Mouse (Mus musculus) embryonic facial prominence, embryonic 10.5 days (tissue): Measurements from ENCODE around the gene Ralgapa2. TPM values are rescaled to one million over a fixed set of nuclear protein-coding genes. Genes with fewer than 3 reads are reported as not detected.
A peak's percentile ranks its signal among the peaks of the same experiment; 100 is the strongest.

ENCODE experiments used
- DNase-seq: peaks from one replicate; pipeline ENCODE4 v3.0.0-alpha.2; 2017; ENCODE audit warnings: low spot score
- H3K27ac ChIP-seq: fragments of 300-500 bp; sonication (generic); replicated peaks from 2 replicates; pipeline ENCODE4 v1.5.1; 2016; ENCODE audit warnings: mild to moderate bottlenecking
- H3K27me3 ChIP-seq: fragments of 300-500 bp; sonication (generic); replicated peaks from 2 replicates; pipeline ENCODE4 v1.6.1; 2016; ENCODE audit warnings: low read depth, mild to moderate bottlenecking; ENCODE audit not compliant: poor library complexity, severe bottlenecking
- H3K36me3 ChIP-seq: fragments of 300-500 bp; sonication (generic); replicated peaks from 2 replicates; pipeline ENCODE4 v1.6.1; 2016; ENCODE audit warnings: mild to moderate bottlenecking, moderate library complexity
- H3K4me1 ChIP-seq: fragments of 300-500 bp; sonication (generic); 2 replicates; pipeline ENCODE4 v1.6.1; 2016
- H3K4me3 ChIP-seq: fragments of 300-500 bp; sonication (generic); 2 replicates; pipeline ENCODE4 v1.5.1; 2016; ENCODE audit warnings: mild to moderate bottlenecking, moderate library complexity
- H3K9me3 ChIP-seq: fragments of 300-500 bp; sonication (generic); 2 replicates; pipeline ENCODE4 v1.6.1; 2016; ENCODE audit warnings: mild to moderate bottlenecking
- WGBS: fragments of 180-500 bp; shearing (Covaris S2); methylation state at CpG from one replicate; pipeline ENCODE4 v1.1.7; 2016; 5-methylcytosine and 5-hydroxymethylcytosine counted together
- polyA plus RNA-seq: library from polyadenylated mRNA; unstranded; fragments of >200 nt; fragmentation: Nextera tagmentation; extraction: Ambion mirVana; gene quantifications from 2 replicates; pipeline ENCODE4 v1.2.1, GENCODE M21; 2016

Gene Ralgapa2
- polyA plus RNA-seq, 1 experiment from 2014 or later, result 8.9 TPM

DNA sequence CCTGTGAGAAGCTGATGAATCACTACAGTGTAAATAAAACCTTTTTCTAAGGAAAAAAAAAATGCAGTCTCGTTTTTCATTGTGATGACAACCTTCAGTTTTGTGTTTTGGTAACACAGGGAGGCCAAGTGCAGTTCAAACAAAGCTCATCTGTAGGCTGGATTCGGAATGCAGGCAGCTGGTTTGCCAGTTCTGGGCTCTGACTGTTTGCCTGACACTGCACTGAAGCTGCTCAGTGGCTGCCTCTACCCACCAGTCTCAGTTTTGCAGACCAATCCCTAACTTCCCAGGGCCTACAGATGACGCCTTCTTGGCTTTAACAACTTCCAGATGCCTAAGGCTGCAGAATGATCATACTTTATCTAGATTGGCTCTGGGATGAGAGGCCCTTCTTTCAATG is 205.1 kb downstream of the Ralgapa2 start:
- H3K4me3 ChIP-seq, result no peak overlapping the region
- 48% methylated on average over 3 of the region's 3 CpGs for WGBS
- peaks cover 17% of the 10 kb centered on the region for H3K4me1 ChIP-seq
- no peak overlapping the region; the same call in 1 of the 2 replicates for H3K27ac ChIP-seq
- H3K9me3 ChIP-seq, result no peaks in the 10 kb centered on the region
- no peaks in the 10 kb centered on the region for H3K36me3 ChIP-seq
- H3K27me3 ChIP-seq, result no peaks in the 10 kb centered on the region
- DNase-seq, result peak; percentile 63

- H3K4me3 ChIP-seq, result no peak overlapping the region
- peaks cover 37% of the 10 kb centered on the region for H3K4me1 ChIP-seq
- 0 out of 2 replicates have a peak overlapping the region, but pooled peaks have one; percentile 19 for H3K27ac ChIP-seq
- no peaks in the 10 kb centered on the region for H3K9me3 ChIP-seq
- DNase-seq, result no peak
- 15% methylated on average over 9 of the region's 9 CpGs for WGBS
- no peaks in the 10 kb centered on the region for H3K27me3 ChIP-seq
- H3K36me3 ChIP-seq, result no peaks in the 10 kb centered on the region
Observed at GRCm38 (mm10) chr2:146302094-146302699, 209.9 kb downstream of the Ralgapa2 start.

DNA sequence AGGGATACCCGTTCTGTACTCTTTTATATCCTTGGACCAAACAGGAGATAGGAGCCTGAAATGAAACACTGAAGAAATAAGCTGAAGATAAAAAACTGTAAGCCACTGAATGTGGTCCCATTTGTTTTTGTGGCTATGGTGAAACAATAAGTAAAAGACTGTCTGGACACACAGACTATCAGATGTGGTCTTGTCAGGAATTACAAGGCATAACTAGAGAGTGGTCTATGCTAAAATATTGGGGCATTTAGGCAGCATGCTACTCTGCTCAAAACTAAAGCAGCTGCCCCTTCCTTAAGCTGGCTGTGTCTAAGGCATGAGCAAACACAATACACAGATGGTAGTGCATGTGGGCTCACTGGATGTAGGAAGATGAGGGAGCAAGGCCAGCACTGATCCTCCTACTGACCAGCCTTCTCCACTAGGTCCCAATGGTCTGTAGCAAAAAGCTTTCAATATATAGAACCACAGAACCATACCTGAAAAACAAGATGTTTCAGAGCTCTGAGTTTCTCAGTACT is 211.6 kb downstream of the Ralgapa2 start:
- no peak overlapping the region for H3K4me3 ChIP-seq
- H3K9me3 ChIP-seq, result no peaks in the 10 kb centered on the region
- peaks cover 34% of the 10 kb centered on the region for H3K4me1 ChIP-seq
- no peak for DNase-seq
- 59% methylated on average over 1 of the region's 1 CpGs for WGBS
- no peaks in the 10 kb centered on the region for H3K27me3 ChIP-seq
- H3K27ac ChIP-seq, result peak overlapping the region; percentile 51; the same call in 1 of the 2 replicates
- no peaks in the 10 kb centered on the region for H3K36me3 ChIP-seq

DNA sequence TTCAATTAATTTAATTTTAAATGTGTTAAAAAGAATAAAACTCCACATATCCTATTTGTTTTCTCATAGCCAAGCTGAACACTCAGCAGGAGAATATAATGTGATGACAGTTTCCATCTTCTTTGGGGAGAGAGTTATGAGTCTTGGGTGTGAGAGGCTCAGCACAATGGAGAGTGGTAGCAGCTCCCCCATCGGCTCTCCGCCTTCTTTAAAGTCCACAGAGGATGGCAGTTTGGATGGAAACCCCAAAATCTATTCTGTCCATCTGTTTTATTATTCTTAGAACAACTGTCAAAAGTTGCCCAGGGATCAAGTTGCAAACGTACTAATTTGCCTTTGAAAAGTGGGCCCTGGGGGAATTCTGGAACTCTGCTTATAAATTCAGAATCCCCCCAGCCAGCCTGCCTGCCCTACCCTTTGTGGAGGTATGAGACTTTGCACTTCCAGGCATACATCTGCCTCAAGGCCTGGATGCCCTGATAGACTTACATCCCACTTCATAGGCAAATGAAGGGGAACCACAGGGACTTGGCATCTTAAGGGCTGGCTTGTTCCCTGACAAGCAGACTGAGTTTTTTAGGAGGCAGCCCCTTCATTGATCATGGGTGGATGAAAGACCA is 212.2 kb downstream of the Ralgapa2 start:
- Histone ChIP-seq H3K36me3 (no peaks in the 10 kb centered on the region), H3K27me3 (no peaks in the 10 kb centered on the region), H3K4me1 (peaks cover 34% of the 10 kb centered on the region), H3K27ac (peak overlapping the region; percentile 51; the same call in 1 of the 2 replicates), H3K4me3 (no peak overlapping the region), H3K9me3 (no peaks in the 10 kb centered on the region)
- DNase-seq, result no peak
- 45% methylated on average over 3 of the region's 3 CpGs for WGBS

- Histone ChIP-seq H3K4me3 (no peak overlapping the region), H3K9me3 (no peaks in the 10 kb centered on the region), H3K27ac (no peak overlapping the region), H3K27me3 (no peaks in the 10 kb centered on the region), H3K36me3 (no peaks in the 10 kb centered on the region), H3K4me1 (peaks cover 23% of the 10 kb centered on the region)
- no peak for DNase-seq
- 83% methylated on average over 9 of the region's 9 CpGs for WGBS
Observed at GRCm38 (mm10) chr2:146293538-146293937, 218.6 kb downstream of the Ralgapa2 start.

DNA sequence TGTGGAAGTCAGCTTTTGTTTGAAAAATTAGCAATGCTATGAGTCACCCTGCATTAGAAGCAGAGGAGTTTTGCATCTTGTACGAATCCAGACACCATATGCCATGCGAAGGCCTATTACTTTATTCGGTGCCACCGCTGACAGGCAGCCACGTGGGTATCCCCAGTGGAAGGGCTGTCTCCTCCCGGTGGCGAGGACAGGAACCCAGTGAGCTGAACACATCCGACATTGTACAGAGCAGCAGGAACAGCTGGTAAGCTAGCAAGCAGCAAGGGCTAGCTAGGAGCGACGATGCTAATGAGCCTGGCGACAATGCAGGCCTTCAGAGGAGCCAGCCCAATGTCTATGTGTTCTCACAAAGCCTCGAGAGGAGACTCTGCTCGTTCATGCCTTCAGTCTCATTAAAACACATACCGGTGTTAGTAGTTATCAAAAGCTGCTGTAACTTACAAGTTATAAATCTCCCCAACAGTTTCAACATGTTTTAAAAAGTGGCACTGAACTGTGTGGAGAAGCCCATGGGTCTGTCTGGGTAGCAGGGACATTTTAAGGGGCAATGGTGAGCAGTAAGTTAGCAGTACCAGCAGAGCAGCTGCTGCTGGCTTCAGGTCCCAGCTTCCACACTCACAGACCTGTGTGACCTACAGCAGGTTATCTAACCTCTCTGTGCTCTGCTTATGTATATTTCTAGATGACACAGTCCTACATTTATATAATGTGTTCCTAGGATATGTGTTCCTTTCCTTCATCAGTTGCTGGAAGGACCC is 221.1 kb downstream of the Ralgapa2 start:
- no peak overlapping the region for H3K4me3 ChIP-seq
- H3K27ac ChIP-seq, result peak overlapping the region; percentile 40
- WGBS, result 31% methylated on average over 14 of the region's 14 CpGs

GRCm38 (mm10) chr2:146290366-146290765 is 221.8 kb downstream of the Ralgapa2 start:
- Histone ChIP-seq H3K27me3 (no peaks in the 10 kb centered on the region), H3K4me3 (no peak overlapping the region), H3K36me3 (no peaks in the 10 kb centered on the region), H3K4me1 (peaks cover 31% of the 10 kb centered on the region), H3K27ac (no peak overlapping the region; the same call in 1 of the 2 replicates), H3K9me3 (no peaks in the 10 kb centered on the region)
- no peak for DNase-seq
- 94% methylated on average over 6 of the region's 6 CpGs for WGBS

More for the DNA sequence above, 221.1 kb downstream of the Ralgapa2 start:
- peak; percentile 47 for DNase-seq
- H3K4me1 ChIP-seq, result peaks cover 24% of the 10 kb centered on the region
- H3K27me3 ChIP-seq, result no peaks in the 10 kb centered on the region
- no peaks in the 10 kb centered on the region for H3K9me3 ChIP-seq
- H3K36me3 ChIP-seq, result no peaks in the 10 kb centered on the region

DNA sequence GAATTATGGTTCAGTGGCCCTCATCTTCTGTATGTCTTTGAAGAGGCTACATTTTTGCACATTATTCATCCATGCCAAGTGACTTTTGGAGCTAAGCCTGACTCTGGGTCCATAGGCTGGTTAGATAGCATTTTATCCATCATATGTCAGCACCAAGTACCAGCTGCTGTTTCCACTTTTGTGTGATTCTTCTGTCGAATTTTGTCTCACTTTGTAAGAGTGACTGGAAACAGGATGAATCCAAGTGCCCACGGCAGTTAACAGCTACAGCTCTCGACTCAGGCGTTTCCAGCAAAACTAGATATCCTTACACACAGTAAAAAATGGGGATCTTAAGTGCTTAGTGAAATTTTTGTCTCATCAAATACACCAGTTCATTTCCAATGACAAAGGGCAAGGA is 222.8 kb downstream of the Ralgapa2 start:
- WGBS, result 87% methylated on average over 4 of the region's 4 CpGs
- no peaks in the 10 kb centered on the region for H3K27me3 ChIP-seq
- H3K9me3 ChIP-seq, result no peaks in the 10 kb centered on the region
- H3K27ac ChIP-seq, result no peak overlapping the region
- no peak for DNase-seq
- H3K4me1 ChIP-seq, result peaks cover 31% of the 10 kb centered on the region
- H3K36me3 ChIP-seq, result no peaks in the 10 kb centered on the region
- H3K4me3 ChIP-seq, result no peak overlapping the region

DNA sequence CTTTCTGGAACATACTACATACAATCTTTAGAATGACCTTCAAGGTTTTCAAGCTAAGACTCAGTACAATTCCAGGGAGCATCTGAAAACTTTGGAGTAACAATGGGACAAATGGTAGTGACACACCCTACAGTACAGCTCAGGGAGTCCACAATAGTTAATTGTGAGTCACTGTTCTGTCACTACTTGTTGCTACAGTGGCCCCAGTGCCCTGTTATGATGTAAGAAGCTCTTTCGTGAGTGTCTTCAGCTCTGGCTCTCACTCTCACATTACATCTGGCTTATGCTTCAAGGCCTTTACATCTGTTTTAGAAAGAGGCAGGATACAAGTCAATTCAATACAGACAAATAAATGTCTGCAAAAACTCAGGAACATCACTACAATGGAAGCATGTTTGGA is 223.8 kb downstream of the Ralgapa2 start:
- WGBS, result 85% methylated on average over 1 of the region's 1 CpGs
- no peaks in the 10 kb centered on the region for H3K9me3 ChIP-seq
- no peak overlapping the region for H3K4me3 ChIP-seq
- peaks cover 31% of the 10 kb centered on the region for H3K4me1 ChIP-seq
- DNase-seq, result no peak
- H3K36me3 ChIP-seq, result no peaks in the 10 kb centered on the region
- H3K27me3 ChIP-seq, result no peaks in the 10 kb centered on the region
- no peak overlapping the region for H3K27ac ChIP-seq

GRCm38 (mm10) chr2:146287531-146287930 is 224.6 kb downstream of the Ralgapa2 start:
- no peak overlapping the region for H3K27ac ChIP-seq
- peaks cover 28% of the 10 kb centered on the region for H3K4me1 ChIP-seq
- no peak overlapping the region for H3K4me3 ChIP-seq
- no peaks in the 10 kb centered on the region for H3K9me3 ChIP-seq
- no peaks in the 10 kb centered on the region for H3K36me3 ChIP-seq
- 91% methylated on average over 6 of the region's 6 CpGs for WGBS
- H3K27me3 ChIP-seq, result no peaks in the 10 kb centered on the region
- DNase-seq, result no peak

- H3K36me3 ChIP-seq, result no peaks in the 10 kb centered on the region
- H3K27ac ChIP-seq, result no peak overlapping the region
- H3K4me1 ChIP-seq, result peaks cover 39% of the 10 kb centered on the region
- DNase-seq, result no peak
- WGBS, result 68% methylated on average over 6 of the region's 6 CpGs
- no peaks in the 10 kb centered on the region for H3K27me3 ChIP-seq
- no peaks in the 10 kb centered on the region for H3K9me3 ChIP-seq
- no peak overlapping the region for H3K4me3 ChIP-seq
Observed at GRCm38 (mm10) chr2:146281346-146281745, 230.8 kb downstream of the Ralgapa2 start.

- no peak for DNase-seq
- WGBS, result 67% methylated on average over 1 of the region's 1 CpGs
- H3K4me1 ChIP-seq, result peaks cover 37% of the 10 kb centered on the region
Observed at GRCm38 (mm10) chr2:146280921-146281274, 231.2 kb downstream of the Ralgapa2 start.

More at GRCm38 (mm10) chr2:146280921-146281274, 231.2 kb downstream of the Ralgapa2 start:
- no peaks in the 10 kb centered on the region for H3K27me3 ChIP-seq
- H3K9me3 ChIP-seq, result no peaks in the 10 kb centered on the region
- no peak overlapping the region for H3K27ac ChIP-seq
- H3K36me3 ChIP-seq, result no peaks in the 10 kb centered on the region
- H3K4me3 ChIP-seq, result no peak overlapping the region
